Mouse (Mus musculus) limb, embryonic 15.5 days (tissue): ENCODE measurements around the gene Smim8. TPM values are rescaled to one million over a fixed set of nuclear protein-coding genes. Genes with fewer than 3 reads are reported as not detected.
A peak's percentile ranks its signal among the peaks of the same experiment; 100 is the strongest.

ENCODE experiments used
- ATAC-seq: fragments of 200-750 bp; cut with Nextera tagmentation; 2 replicates; pipeline ENCODE4 v1.8.0; 2017; ENCODE audit warnings: low read depth, moderate TSS enrichment; ENCODE audit not compliant: insufficient number of reproducible peaks, low FRiP score, low TSS enrichment
- H3K27ac ChIP-seq: fragments of 300-500 bp; sonication (generic); 2 replicates; pipeline ENCODE4 v1.5.1; 2015; ENCODE audit warnings: moderate library complexity, mild to moderate bottlenecking, inconsistent platforms
- H3K27me3 ChIP-seq: fragments of 300-500 bp; sonication (generic); 2 replicates; pipeline ENCODE4 v1.6.1; 2015; ENCODE audit warnings: inconsistent platforms
- H3K36me3 ChIP-seq: fragments of 300-500 bp; sonication (generic); 2 replicates; pipeline ENCODE4 v1.6.1; 2015; ENCODE audit warnings: inconsistent platforms
- H3K4me1 ChIP-seq: fragments of 300-500 bp; sonication (generic); 2 replicates; pipeline ENCODE4 v1.6.1; 2015; ENCODE audit warnings: inconsistent platforms
- H3K4me2 ChIP-seq: fragments of 300-500 bp; sonication (generic); 2 replicates; pipeline ENCODE4 v1.6.1; 2015; ENCODE audit warnings: mild to moderate bottlenecking, inconsistent platforms
- H3K4me3 ChIP-seq: fragments of 300-500 bp; sonication (generic); 2 replicates; pipeline ENCODE4 v1.5.1; 2015; ENCODE audit warnings: mild to moderate bottlenecking, inconsistent platforms
- H3K9ac ChIP-seq: fragments of 300-500 bp; sonication (generic); 2 replicates; pipeline ENCODE4 v1.6.1; 2015; ENCODE audit warnings: inconsistent platforms
- H3K9me3 ChIP-seq: fragments of 300-500 bp; sonication (generic); 2 replicates; pipeline ENCODE4 v1.6.1; 2016; ENCODE audit warnings: inconsistent platforms
- WGBS: fragments of 180-500 bp; shearing (Covaris S2); methylation state at CpG from one replicate; pipeline ENCODE4 v1.1.7; 2015; 5-methylcytosine and 5-hydroxymethylcytosine counted together
- polyA plus RNA-seq: library from polyadenylated mRNA; unstranded; fragments of >200 nt; fragmentation: Nextera tagmentation; extraction: Ambion mirVana; gene quantifications from 2 replicates; pipeline ENCODE4 v1.2.1, GENCODE M21; 2015

The Smim8 gene
- polyA plus RNA-seq, result 40.7 and 41.1 TPM in 2 replicates

GRCm38 (mm10) chr4:34777677-34778527, at the start of gene Smim8:
Gene Smim8, minus strand, starts transcription at chr4:34778423.
- Histone ChIP-seq H3K9me3 (no peaks in the 10 kb centered on the region), H3K9ac (peak within 1 kb of the TSS; percentile 47), H3K4me3 (peak within 1 kb of the TSS; percentile 59), H3K27me3 (no peaks in the 10 kb centered on the region), H3K36me3 (no peaks in the 10 kb centered on the region), H3K4me2 (peak within 1 kb of the TSS; percentile 59), H3K27ac (peak within 1 kb of the TSS; percentile 72; the same call in 1 of the 2 replicates), H3K4me1 (no peaks in the 10 kb centered on the region)
- peak; percentile 87 for ATAC-seq
- WGBS, result 5% methylated on average over 40 of the region's 40 CpGs

GRCm38 (mm10) chr4:34823901-34824300, 45.7 kb upstream of the Smim8 start:
- no peak overlapping the region for H3K4me3 ChIP-seq
- H3K36me3 ChIP-seq, result peaks cover 7% of the 10 kb centered on the region
- H3K9ac ChIP-seq, result no peak overlapping the region
- no peaks in the 10 kb centered on the region for H3K27me3 ChIP-seq
- H3K9me3 ChIP-seq, result no peaks in the 10 kb centered on the region
- no peaks in the 10 kb centered on the region for H3K4me1 ChIP-seq
- no peak overlapping the region for H3K4me2 ChIP-seq
- H3K27ac ChIP-seq, result no peak overlapping the region
- WGBS, result 91% methylated on average over 1 of the region's 1 CpGs
- no peak for ATAC-seq

- peaks cover 35% of the 10 kb centered on the region for H3K36me3 ChIP-seq
- WGBS, result 82% methylated on average over 4 of the region's 4 CpGs
- no peak overlapping the region for H3K9ac ChIP-seq
- no peak overlapping the region for H3K4me2 ChIP-seq
- H3K4me3 ChIP-seq, result no peak overlapping the region
- ATAC-seq, result no peak
- no peaks in the 10 kb centered on the region for H3K4me1 ChIP-seq
- H3K9me3 ChIP-seq, result no peaks in the 10 kb centered on the region
- no peak overlapping the region for H3K27ac ChIP-seq
- H3K27me3 ChIP-seq, result no peaks in the 10 kb centered on the region
Observed at GRCm38 (mm10) chr4:34819904-34820303, 41.7 kb upstream of the Smim8 start.

- Histone ChIP-seq H3K4me3 (no peak overlapping the region), H3K9me3 (no peaks in the 10 kb centered on the region), H3K4me1 (no peaks in the 10 kb centered on the region), H3K4me2 (no peak overlapping the region), H3K9ac (no peak overlapping the region), H3K27ac (no peak overlapping the region), H3K36me3 (peaks cover 25% of the 10 kb centered on the region), H3K27me3 (no peaks in the 10 kb centered on the region)
- WGBS, result 85% methylated on average over 14 of the region's 14 CpGs
- ATAC-seq, result no peak
Observed at GRCm38 (mm10) chr4:34801166-34802034, 23.2 kb upstream of the Smim8 start.

GRCm38 (mm10) chr4:34798005-34798404, 19.8 kb upstream of the Smim8 start:
- H3K4me2 ChIP-seq, result no peak overlapping the region
- no peak overlapping the region for H3K27ac ChIP-seq
- no peak overlapping the region for H3K9ac ChIP-seq
- 89% methylated on average over 2 of the region's 2 CpGs for WGBS
- no peaks in the 10 kb centered on the region for H3K9me3 ChIP-seq
- no peak for ATAC-seq
- H3K4me1 ChIP-seq, result no peaks in the 10 kb centered on the region
- peaks cover 6% of the 10 kb centered on the region for H3K36me3 ChIP-seq
- no peaks in the 10 kb centered on the region for H3K27me3 ChIP-seq
- no peak overlapping the region for H3K4me3 ChIP-seq

- WGBS, result 75% methylated on average over 8 of the region's 8 CpGs
- no peak overlapping the region for H3K4me2 ChIP-seq
- H3K9me3 ChIP-seq, result no peaks in the 10 kb centered on the region
- ATAC-seq, result no peak
- no peak overlapping the region for H3K9ac ChIP-seq
- no peak overlapping the region for H3K27ac ChIP-seq
- H3K36me3 ChIP-seq, result peaks cover 6% of the 10 kb centered on the region
- no peaks in the 10 kb centered on the region for H3K4me1 ChIP-seq
- no peaks in the 10 kb centered on the region for H3K27me3 ChIP-seq
- no peak overlapping the region for H3K4me3 ChIP-seq
Observed at GRCm38 (mm10) chr4:34797294-34797983, 19.2 kb upstream of the Smim8 start.

GRCm38 (mm10) chr4:34796294-34796693, 18.1 kb upstream of the Smim8 start:
- WGBS, result 71% methylated on average over 5 of the region's 5 CpGs
- ATAC-seq, result no peak

GRCm38 (mm10) chr4:34786476-34786875, 8.3 kb upstream of the Smim8 start:
- ATAC-seq, result no peak
- no peaks in the 10 kb centered on the region for H3K36me3 ChIP-seq
- H3K27me3 ChIP-seq, result no peaks in the 10 kb centered on the region
- H3K9ac ChIP-seq, result no peak overlapping the region
- no peaks in the 10 kb centered on the region for H3K4me1 ChIP-seq
- H3K27ac ChIP-seq, result no peak overlapping the region
- no peak overlapping the region for H3K4me3 ChIP-seq
- H3K9me3 ChIP-seq, result no peaks in the 10 kb centered on the region
- 71% methylated on average over 3 of the region's 3 CpGs for WGBS
- no peak overlapping the region for H3K4me2 ChIP-seq

More at GRCm38 (mm10) chr4:34796294-34796693, 18.1 kb upstream of the Smim8 start:
- H3K4me3 ChIP-seq, result no peak overlapping the region
- no peak overlapping the region for H3K4me2 ChIP-seq
- H3K36me3 ChIP-seq, result no peaks in the 10 kb centered on the region
- no peaks in the 10 kb centered on the region for H3K4me1 ChIP-seq
- no peaks in the 10 kb centered on the region for H3K27me3 ChIP-seq
- no peaks in the 10 kb centered on the region for H3K9me3 ChIP-seq
- no peak overlapping the region for H3K9ac ChIP-seq
- H3K27ac ChIP-seq, result no peak overlapping the region

GRCm38 (mm10) chr4:34785646-34786045, 7.4 kb upstream of the Smim8 start:
- no peak overlapping the region for H3K9ac ChIP-seq
- no peak for ATAC-seq
- 65% methylated on average over 2 of the region's 2 CpGs for WGBS
- no peaks in the 10 kb centered on the region for H3K36me3 ChIP-seq
- H3K4me3 ChIP-seq, result no peak overlapping the region
- H3K27ac ChIP-seq, result no peak overlapping the region
- no peaks in the 10 kb centered on the region for H3K27me3 ChIP-seq
- H3K4me2 ChIP-seq, result no peak overlapping the region
- H3K4me1 ChIP-seq, result no peaks in the 10 kb centered on the region
- H3K9me3 ChIP-seq, result no peaks in the 10 kb centered on the region

- H3K9ac ChIP-seq, result no peak overlapping the region
- H3K9me3 ChIP-seq, result no peaks in the 10 kb centered on the region
- no peaks in the 10 kb centered on the region for H3K4me1 ChIP-seq
- H3K4me3 ChIP-seq, result no peak overlapping the region
- no peaks in the 10 kb centered on the region for H3K27me3 ChIP-seq
- H3K4me2 ChIP-seq, result no peak overlapping the region
- H3K36me3 ChIP-seq, result no peaks in the 10 kb centered on the region
- no peak overlapping the region for H3K27ac ChIP-seq
- ATAC-seq, result no peak
- 56% methylated on average over 5 of the region's 5 CpGs for WGBS
Observed at GRCm38 (mm10) chr4:34784865-34785264, 6.6 kb upstream of the Smim8 start.

GRCm38 (mm10) chr4:34782730-34783129, 4.5 kb upstream of the Smim8 start:
- Histone ChIP-seq H3K27ac (no peak overlapping the region), H3K9me3 (no peaks in the 10 kb centered on the region), H3K4me1 (no peaks in the 10 kb centered on the region), H3K9ac (no peak overlapping the region), H3K4me3 (no peak overlapping the region), H3K36me3 (no peaks in the 10 kb centered on the region), H3K4me2 (no peak overlapping the region), H3K27me3 (no peaks in the 10 kb centered on the region)
- ATAC-seq, result no peak
- WGBS, result 36% methylated on average over 4 of the region's 4 CpGs
